Mouse (Mus musculus): Measurements from ENCODE around the gene Chka.

The Chka gene

DNA sequence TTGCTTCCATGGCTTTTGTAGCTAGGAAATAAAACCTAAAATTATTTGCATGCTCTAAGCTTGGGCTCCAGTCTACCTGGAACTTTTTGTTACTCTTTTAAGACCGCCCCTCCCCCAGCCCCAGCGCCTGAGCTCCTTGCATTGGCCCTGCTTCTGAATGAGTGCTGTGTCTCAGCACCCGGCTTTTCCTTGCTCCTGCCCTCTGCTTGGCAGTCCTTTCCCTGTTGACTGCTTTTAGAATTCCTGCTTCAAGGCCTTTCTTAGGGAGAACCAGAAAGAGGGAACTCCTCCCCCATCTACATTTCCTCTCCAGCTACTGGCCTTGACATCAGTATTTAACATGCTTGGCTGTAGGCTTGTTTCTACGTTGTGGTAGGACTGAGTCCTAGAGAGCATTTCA, 4.0 kb downstream of the Chka start:
- H3K36me3 ChIP-seq (ENCODE audit: insufficient read depth, low read length): peaks cover 43% of the 10 kb centered on the region
- no peaks in the 10 kb centered on the region for H3K27me3 ChIP-seq (ENCODE audit: insufficient read depth, low read length)
- TF ChIP-seq CTCF (conservative IDR thresholded peaks at IDR 0.05; ENCODE audit: low read length) (no peak), POU5F1 (IDR thresholded peaks at IDR 0.05; ENCODE audit: borderline replicate concordance, low read length) (no peak), NANOG (IDR thresholded peaks at IDR 0.05; ENCODE audit: borderline replicate concordance, low read length) (no peak)
- H3K9me3 ChIP-seq (ENCODE audit: low read length): no peaks in the 10 kb centered on the region
- peak overlapping the region; percentile 62 for H3K4me3 ChIP-seq (replicated peaks; ENCODE audit: low read length)
- peaks cover 74% of the 10 kb centered on the region for H3K4me1 ChIP-seq (replicated peaks; ENCODE audit: low read depth, low read length)

- TF ChIP-seq NANOG (IDR thresholded peaks at IDR 0.05; ENCODE audit: borderline replicate concordance, low read length): no peak
- TF ChIP-seq CTCF (conservative IDR thresholded peaks at IDR 0.05; ENCODE audit: low read length): no peak
- no peak for TF ChIP-seq POU5F1 (IDR thresholded peaks at IDR 0.05; ENCODE audit: borderline replicate concordance, low read length)
- Histone ChIP-seq H3K4me3 (replicated peaks; ENCODE audit: low read length) (no peak overlapping the region), H3K9me3 (ENCODE audit: low read length) (no peaks in the 10 kb centered on the region), H3K36me3 (ENCODE audit: insufficient read depth, low read length) (peaks cover 57% of the 10 kb centered on the region), H3K4me1 (replicated peaks; ENCODE audit: low read depth, low read length) (peaks cover 73% of the 10 kb centered on the region), H3K27me3 (ENCODE audit: insufficient read depth, low read length) (no peaks in the 10 kb centered on the region)
Measured at GRCm38 (mm10) chr19:3857220-3857619, 5.6 kb downstream of the Chka start.

GRCm38 (mm10) chr19:3862713-3863112, 11.1 kb downstream of the Chka start:
- Histone ChIP-seq H3K9me3 (ENCODE audit: low read length) (no peaks in the 10 kb centered on the region), H3K36me3 (ENCODE audit: insufficient read depth, low read length) (peaks cover 68% of the 10 kb centered on the region), H3K4me1 (replicated peaks; ENCODE audit: low read depth, low read length) (peaks cover 35% of the 10 kb centered on the region), H3K4me3 (replicated peaks; ENCODE audit: low read length) (no peak overlapping the region), H3K27me3 (ENCODE audit: insufficient read depth, low read length) (no peaks in the 10 kb centered on the region)
- no peak for TF ChIP-seq POU5F1 (IDR thresholded peaks at IDR 0.05; ENCODE audit: borderline replicate concordance, low read length)
- TF ChIP-seq CTCF (conservative IDR thresholded peaks at IDR 0.05; ENCODE audit: low read length): no peak
- no peak for TF ChIP-seq NANOG (IDR thresholded peaks at IDR 0.05; ENCODE audit: borderline replicate concordance, low read length)

- no peaks in the 10 kb centered on the region for H3K9me3 ChIP-seq (ENCODE audit: low read length)
- H3K36me3 ChIP-seq (ENCODE audit: insufficient read depth, low read length): peaks cover 66% of the 10 kb centered on the region
- H3K27me3 ChIP-seq (ENCODE audit: insufficient read depth, low read length): no peaks in the 10 kb centered on the region
- TF ChIP-seq CTCF (conservative IDR thresholded peaks at IDR 0.05; ENCODE audit: low read length): peak; percentile 71
- TF ChIP-seq NANOG (IDR thresholded peaks at IDR 0.05; ENCODE audit: borderline replicate concordance, low read length): no peak
- no peak overlapping the region for H3K4me3 ChIP-seq (replicated peaks; ENCODE audit: low read length)
- peaks cover 19% of the 10 kb centered on the region for H3K4me1 ChIP-seq (replicated peaks; ENCODE audit: low read depth, low read length)
Measured at GRCm38 (mm10) chr19:3864960-3865359, 13.4 kb downstream of the Chka start.

GRCm38 (mm10) chr19:3868290-3868689, 16.7 kb downstream of the Chka start:
- Histone ChIP-seq H3K4me3 (replicated peaks; ENCODE audit: low read length) (no peak overlapping the region), H3K36me3 (ENCODE audit: insufficient read depth, low read length) (peaks cover 76% of the 10 kb centered on the region), H3K4me1 (replicated peaks; ENCODE audit: low read depth, low read length) (peaks cover 13% of the 10 kb centered on the region), H3K27me3 (ENCODE audit: insufficient read depth, low read length) (no peaks in the 10 kb centered on the region), H3K9me3 (ENCODE audit: low read length) (no peaks in the 10 kb centered on the region)
- TF ChIP-seq NANOG (IDR thresholded peaks at IDR 0.05; ENCODE audit: borderline replicate concordance, low read length): no peak
- no peak for TF ChIP-seq POU5F1 (IDR thresholded peaks at IDR 0.05; ENCODE audit: borderline replicate concordance, low read length)
- TF ChIP-seq CTCF (conservative IDR thresholded peaks at IDR 0.05; ENCODE audit: low read length): no peak

DNA sequence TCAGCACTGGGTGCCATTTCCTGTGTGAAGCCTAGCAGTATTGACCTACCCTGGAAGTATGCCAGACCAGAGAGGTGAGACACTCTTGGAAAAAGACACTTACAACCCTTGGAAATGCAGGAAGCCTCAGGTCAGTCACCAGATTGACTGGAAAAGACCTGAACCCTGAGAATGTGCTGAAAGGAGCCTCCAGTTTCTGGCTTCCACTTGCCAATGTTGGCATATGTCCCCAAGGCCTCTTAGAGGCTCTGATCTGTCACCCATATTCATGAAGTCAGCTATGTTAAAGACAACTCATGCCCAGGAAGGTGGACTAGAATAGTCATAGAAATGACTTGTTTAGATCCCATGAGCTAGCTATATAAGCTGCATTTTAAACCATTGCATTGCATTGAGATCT, 19.9 kb downstream of the Chka start:
- Histone ChIP-seq H3K4me1 (replicated peaks; ENCODE audit: low read depth, low read length) (peaks cover 44% of the 10 kb centered on the region), H3K36me3 (ENCODE audit: insufficient read depth, low read length) (peaks cover 83% of the 10 kb centered on the region), H3K4me3 (replicated peaks; ENCODE audit: low read length) (no peak overlapping the region), H3K27me3 (ENCODE audit: insufficient read depth, low read length) (no peaks in the 10 kb centered on the region), H3K9me3 (ENCODE audit: low read length) (no peaks in the 10 kb centered on the region)
- TF ChIP-seq NANOG (IDR thresholded peaks at IDR 0.05; ENCODE audit: borderline replicate concordance, low read length) (no peak), CTCF (conservative IDR thresholded peaks at IDR 0.05; ENCODE audit: low read length) (no peak), POU5F1 (IDR thresholded peaks at IDR 0.05; ENCODE audit: borderline replicate concordance, low read length) (no peak)

- Histone ChIP-seq H3K36me3 (ENCODE audit: insufficient read depth, low read length) (peaks cover 85% of the 10 kb centered on the region), H3K4me1 (replicated peaks; ENCODE audit: low read depth, low read length) (peaks cover 50% of the 10 kb centered on the region), H3K27me3 (ENCODE audit: insufficient read depth, low read length) (no peaks in the 10 kb centered on the region), H3K9me3 (ENCODE audit: low read length) (no peaks in the 10 kb centered on the region), H3K4me3 (replicated peaks; ENCODE audit: low read length) (no peak overlapping the region)
- TF ChIP-seq POU5F1 (IDR thresholded peaks at IDR 0.05; ENCODE audit: borderline replicate concordance, low read length) (no peak), CTCF (conservative IDR thresholded peaks at IDR 0.05; ENCODE audit: low read length) (no peak), NANOG (IDR thresholded peaks at IDR 0.05; ENCODE audit: borderline replicate concordance, low read length) (no peak)
Measured at GRCm38 (mm10) chr19:3872373-3872772, 20.8 kb downstream of the Chka start.

DNA sequence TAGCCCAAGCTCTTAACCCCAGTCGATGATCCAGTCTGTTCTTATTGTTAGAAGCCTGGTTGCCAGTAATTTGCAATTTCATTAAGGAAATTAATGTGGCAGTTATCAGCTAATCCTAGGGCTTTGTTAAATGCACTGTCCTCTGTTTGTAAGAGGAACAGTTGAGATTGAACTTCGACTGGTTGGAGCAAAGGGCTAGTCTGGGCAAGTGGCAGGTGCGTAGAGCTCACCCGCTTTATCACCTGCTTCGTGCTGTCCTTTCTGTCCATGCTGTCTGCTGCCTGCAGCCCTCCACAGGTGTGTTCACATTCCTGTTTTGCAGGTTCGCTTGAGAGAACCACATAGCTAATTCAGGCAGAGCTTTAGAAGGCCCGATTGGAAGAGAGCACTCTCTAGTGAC, 23.5 kb downstream of the Chka start:
- Histone ChIP-seq H3K36me3 (ENCODE audit: insufficient read depth, low read length) (peaks cover 90% of the 10 kb centered on the region), H3K4me3 (replicated peaks; ENCODE audit: low read length) (0 out of 2 replicates have a peak overlapping the region, but pooled peaks have one; percentile 4), H3K27me3 (ENCODE audit: insufficient read depth, low read length) (no peaks in the 10 kb centered on the region), H3K4me1 (replicated peaks; ENCODE audit: low read depth, low read length) (peaks cover 58% of the 10 kb centered on the region), H3K9me3 (ENCODE audit: low read length) (no peaks in the 10 kb centered on the region)
- no peak for TF ChIP-seq CTCF (conservative IDR thresholded peaks at IDR 0.05; ENCODE audit: low read length)
- TF ChIP-seq POU5F1 (IDR thresholded peaks at IDR 0.05; ENCODE audit: borderline replicate concordance, low read length): no peak
- no peak for TF ChIP-seq NANOG (IDR thresholded peaks at IDR 0.05; ENCODE audit: borderline replicate concordance, low read length)

All from E14TG2a.4 (cell line).